Mouse (Mus musculus) hindbrain, embryonic 16.5 days (tissue): ENCODE measurements around the gene Dnpep. TPM values are rescaled to one million over a fixed set of nuclear protein-coding genes. Genes with fewer than 3 reads are reported as not detected.

Experiments used
- ATAC-seq: fragments of 200-750 bp; cut with Nextera tagmentation; 2 replicates; pipeline ENCODE4 v1.8.0; 2017; ENCODE audit warnings: moderate TSS enrichment, moderate library complexity
- H3K27ac ChIP-seq: fragments of 300-500 bp; sonication (generic); 2 replicates; pipeline ENCODE4 v1.5.1; 2014; ENCODE audit warnings: low read depth, mild to moderate bottlenecking, control low read depth, low read length, moderate library complexity
- H3K27me3 ChIP-seq: fragments of 300-500 bp; sonication (generic); replicated peaks from 2 replicates; pipeline ENCODE4 v1.6.1; 2014; ENCODE audit warnings: low read length; ENCODE audit not compliant: control insufficient read depth, insufficient read depth
- H3K36me3 ChIP-seq: fragments of 300-500 bp; sonication (generic); 2 replicates; pipeline ENCODE4 v1.6.1; 2014; ENCODE audit warnings: mild to moderate bottlenecking, low read length, moderate library complexity, mixed read lengths; ENCODE audit not compliant: control insufficient read depth, insufficient read depth
- H3K4me1 ChIP-seq: fragments of 300-500 bp; sonication (generic); 2 replicates; pipeline ENCODE4 v1.6.1; 2014; ENCODE audit warnings: low read depth, low read length; ENCODE audit not compliant: control insufficient read depth, insufficient read depth
- H3K4me2 ChIP-seq: fragments of 300-500 bp; sonication (generic); 2 replicates; pipeline ENCODE4 v1.6.1; 2014; ENCODE audit warnings: mild to moderate bottlenecking, low read length, control low read depth, moderate library complexity
- H3K4me3 ChIP-seq: fragments of 300-500 bp; sonication (generic); 2 replicates; pipeline ENCODE4 v1.5.1; 2014; ENCODE audit warnings: mild to moderate bottlenecking, low read length, control low read depth, moderate library complexity
- H3K9ac ChIP-seq: fragments of 300-500 bp; sonication (generic); 2 replicates; pipeline ENCODE4 v1.6.1; 2014; ENCODE audit warnings: low read depth, mild to moderate bottlenecking, control low read depth, low read length, moderate library complexity
- H3K9me3 ChIP-seq: fragments of 300-500 bp; sonication (generic); 2 replicates; pipeline ENCODE4 v1.6.1; 2014; ENCODE audit warnings: mild to moderate bottlenecking, low read length, moderate library complexity; ENCODE audit not compliant: control insufficient read depth
- WGBS: fragments of 180-500 bp; shearing (Covaris S2); extraction: QIAGEN DNeasy Blood & Tissue Kit; methylation state at CpG from one replicate; pipeline ENCODE4 v1.1.7; 2014; 5-methylcytosine and 5-hydroxymethylcytosine counted together
- polyA plus RNA-seq: library from polyadenylated mRNA; unstranded; fragments of >200 nt; fragmentation: Nextera tagmentation; extraction: Ambion mirVana; gene quantifications from 2 replicates; pipeline ENCODE4 v1.2.1, GENCODE M21; 2015

Gene Dnpep
- polyA plus RNA-seq, 1 experiment from 2014 or later, result 150 TPM

DNA sequence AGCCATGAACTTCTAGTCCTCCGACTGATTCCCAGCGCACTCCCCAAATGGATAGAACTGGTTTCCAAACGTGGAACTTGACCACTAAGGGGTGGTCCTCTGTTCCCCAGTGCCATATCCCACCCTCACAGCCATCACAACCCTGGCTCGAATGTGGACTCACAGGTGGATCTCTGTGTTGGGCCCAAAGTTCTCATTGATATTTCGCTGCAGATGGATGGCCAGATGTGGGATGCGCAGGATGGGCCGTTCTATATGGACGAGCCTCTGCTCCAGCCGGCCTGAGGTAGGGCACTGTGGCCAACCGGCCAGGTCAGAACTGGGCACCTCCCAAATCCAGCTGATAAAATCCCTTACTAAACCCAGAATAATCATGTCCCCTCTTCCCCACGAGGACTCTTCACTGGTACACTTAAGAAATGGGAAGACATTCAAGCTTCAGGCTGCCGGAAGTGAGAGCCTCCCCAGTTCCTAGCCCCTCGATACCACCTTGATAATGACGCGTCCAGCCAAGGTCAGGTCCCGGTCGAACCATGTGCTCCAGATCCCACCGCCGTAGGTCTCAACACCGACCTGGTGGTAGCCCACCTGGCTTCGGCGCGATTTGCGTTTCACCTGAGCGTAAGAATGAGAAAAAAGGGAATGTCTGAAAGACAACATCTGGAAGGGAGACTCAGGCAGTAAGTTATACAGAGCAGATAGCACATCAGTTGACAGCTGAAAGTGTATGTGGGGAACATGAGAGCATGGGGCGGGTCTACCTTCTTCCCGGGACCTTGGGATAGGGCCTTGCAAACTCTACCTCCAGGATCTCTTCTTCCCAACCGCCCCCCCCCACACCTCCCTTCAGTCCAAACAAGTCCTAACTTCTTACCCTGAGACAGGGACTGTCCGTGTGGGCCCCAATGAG lies 2.1 kb downstream of the Dnpep start:
- Histone ChIP-seq H3K36me3 (peaks cover 30% of the 10 kb centered on the region), H3K4me3 (peak overlapping the region; percentile 77), H3K4me2 (peak overlapping the region; percentile 79), H3K9ac (peak overlapping the region; percentile 86; the same call in 1 of the 2 replicates), H3K9me3 (no peaks in the 10 kb centered on the region), H3K4me1 (peaks cover 6% of the 10 kb centered on the region), H3K27me3 (no peaks in the 10 kb centered on the region), H3K27ac (no peak overlapping the region)
- no peak for ATAC-seq
- 87% methylated on average over 29 of the region's 29 CpGs for WGBS

DNA sequence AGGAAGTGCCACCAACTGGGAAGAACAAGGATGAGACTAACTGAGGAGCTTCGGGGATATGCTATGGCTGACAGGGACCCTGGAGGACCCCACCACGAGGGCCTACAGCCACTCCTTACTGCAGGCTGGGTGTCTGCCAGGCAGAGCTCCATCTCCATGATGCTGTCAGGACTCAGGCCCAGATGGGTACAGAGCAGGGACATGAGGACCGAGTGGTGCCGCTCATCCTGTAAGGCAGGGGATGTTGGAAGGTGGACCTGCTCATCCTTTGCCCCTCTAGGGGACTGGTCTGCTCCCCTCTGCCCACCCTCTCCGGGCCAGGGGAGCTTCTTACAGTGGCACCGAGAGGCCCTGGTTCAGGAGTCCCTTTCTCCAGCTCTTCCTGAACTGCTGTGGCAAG lies 2.8 kb downstream of the Dnpep start:
- H3K27ac ChIP-seq, result no peak overlapping the region
- peaks cover 6% of the 10 kb centered on the region for H3K4me1 ChIP-seq
- H3K9ac ChIP-seq, result no peak overlapping the region; the same call in 1 of the 2 replicates
- no peak overlapping the region for H3K4me2 ChIP-seq
- 85% methylated on average over 6 of the region's 6 CpGs for WGBS
- no peaks in the 10 kb centered on the region for H3K9me3 ChIP-seq
- H3K27me3 ChIP-seq, result no peaks in the 10 kb centered on the region
- peaks cover 30% of the 10 kb centered on the region for H3K36me3 ChIP-seq
- H3K4me3 ChIP-seq, result no peak overlapping the region
- no peak for ATAC-seq

DNA sequence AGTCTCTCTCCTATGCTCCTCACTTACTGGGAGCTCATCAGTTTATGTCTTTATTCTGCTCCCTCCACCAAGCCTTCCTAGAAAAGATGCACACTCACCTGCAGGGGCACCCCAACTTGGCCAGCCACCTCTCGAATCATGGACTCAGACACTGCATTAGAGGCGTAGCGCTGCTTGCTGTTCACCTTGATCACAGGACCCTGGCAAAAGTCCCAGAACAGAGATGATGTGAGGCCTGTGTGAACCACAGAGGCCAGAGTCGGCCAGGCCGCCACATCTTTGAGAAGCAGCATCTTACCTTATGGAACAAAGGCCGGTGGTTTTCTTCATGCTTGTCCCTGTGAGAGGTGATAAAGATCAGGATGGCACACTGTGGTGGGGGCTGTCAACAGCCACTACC lies 6.1 kb downstream of the Dnpep start:
- Histone ChIP-seq H3K27ac (no peak overlapping the region), H3K36me3 (peaks cover 41% of the 10 kb centered on the region), H3K4me3 (no peak overlapping the region), H3K4me2 (no peak overlapping the region), H3K9ac (no peak overlapping the region), H3K27me3 (no peaks in the 10 kb centered on the region), H3K9me3 (no peaks in the 10 kb centered on the region), H3K4me1 (peaks cover 6% of the 10 kb centered on the region)
- ATAC-seq, result no peak
- 92% methylated on average over 6 of the region's 6 CpGs for WGBS

DNA sequence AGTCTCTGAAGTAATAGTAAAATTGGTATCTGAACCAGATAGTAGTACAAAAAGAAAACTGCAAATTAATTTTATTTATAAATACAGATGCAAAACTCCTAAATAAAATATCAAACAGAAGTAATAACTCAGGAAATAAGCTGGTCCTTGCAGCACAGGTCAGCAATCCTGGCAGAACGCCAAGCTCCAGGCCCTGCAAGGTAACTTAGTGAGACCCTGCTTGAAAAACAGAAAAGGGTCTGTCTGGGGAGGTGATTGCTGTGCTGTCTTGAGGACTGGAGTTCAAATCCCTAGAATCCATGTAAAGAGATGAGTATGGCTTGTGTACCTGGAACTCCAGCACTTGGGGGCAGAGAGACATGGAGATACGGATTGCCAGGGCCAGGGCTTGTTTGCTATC lies 13.1 kb downstream of the Dnpep start:
- 85% methylated on average over 2 of the region's 2 CpGs for WGBS
- Histone ChIP-seq H3K9ac (no peak overlapping the region), H3K9me3 (no peaks in the 10 kb centered on the region), H3K36me3 (peaks cover 12% of the 10 kb centered on the region; the same call in 1 of the 2 replicates), H3K27me3 (no peaks in the 10 kb centered on the region), H3K4me1 (no peaks in the 10 kb centered on the region), H3K27ac (no peak overlapping the region), H3K4me2 (no peak overlapping the region), H3K4me3 (no peak overlapping the region)
- no peak for ATAC-seq

DNA sequence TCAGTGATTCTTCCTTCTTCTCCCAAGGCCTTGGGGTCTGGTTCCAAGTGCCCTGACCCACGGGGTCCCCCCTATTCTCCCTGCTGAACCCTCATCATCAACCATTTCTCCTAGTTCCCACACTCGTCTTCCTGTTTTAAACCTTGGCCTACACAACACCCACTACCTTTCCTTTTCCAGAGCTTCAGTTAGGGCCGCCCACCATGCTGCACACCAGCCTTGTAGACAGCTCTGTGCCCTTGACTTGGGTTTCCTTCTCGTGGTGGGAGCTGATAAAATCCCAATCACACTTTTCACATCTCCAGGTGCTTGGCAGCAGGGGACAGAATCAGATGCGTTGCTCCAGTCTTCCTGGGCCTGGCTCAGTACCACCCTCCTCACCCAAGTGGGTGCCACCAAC lies 23.5 kb downstream of the Dnpep start:
- WGBS, result 79% methylated on average over 5 of the region's 5 CpGs
- Histone ChIP-seq H3K9me3 (no peaks in the 10 kb centered on the region), H3K4me3 (no peak overlapping the region), H3K4me1 (peaks cover 8% of the 10 kb centered on the region), H3K27ac (no peak overlapping the region), H3K36me3 (no peaks in the 10 kb centered on the region), H3K4me2 (no peak overlapping the region), H3K9ac (no peak overlapping the region), H3K27me3 (no peaks in the 10 kb centered on the region)
- ATAC-seq, result no peak

DNA sequence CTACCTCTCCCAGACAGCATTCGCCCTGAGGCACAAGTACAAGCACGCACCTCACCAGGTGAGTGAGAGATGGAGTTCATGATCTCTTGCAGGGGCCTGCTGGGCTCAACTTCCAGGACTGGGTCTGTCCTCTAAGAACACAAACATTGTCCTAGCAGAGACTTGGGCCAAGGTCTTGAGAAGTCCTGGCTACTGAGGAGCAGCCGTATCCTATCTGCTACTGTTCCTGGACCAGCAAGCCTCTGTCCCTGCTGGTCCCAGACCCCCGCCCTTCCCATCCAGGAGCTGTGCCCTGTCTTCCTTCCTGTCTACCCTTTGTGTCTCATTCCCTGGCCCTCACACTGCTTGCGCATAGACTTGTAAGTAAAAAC lies 24.5 kb downstream of the Dnpep start:
- no peak overlapping the region for H3K4me3 ChIP-seq
- H3K9me3 ChIP-seq, result no peaks in the 10 kb centered on the region
- no peak overlapping the region for H3K27ac ChIP-seq
- no peak overlapping the region for H3K4me2 ChIP-seq
- H3K27me3 ChIP-seq, result no peaks in the 10 kb centered on the region
- ATAC-seq, result no peak
- H3K36me3 ChIP-seq, result no peaks in the 10 kb centered on the region
- no peak overlapping the region for H3K9ac ChIP-seq
- 81% methylated on average over 5 of the region's 5 CpGs for WGBS
- peaks cover 16% of the 10 kb centered on the region for H3K4me1 ChIP-seq

DNA sequence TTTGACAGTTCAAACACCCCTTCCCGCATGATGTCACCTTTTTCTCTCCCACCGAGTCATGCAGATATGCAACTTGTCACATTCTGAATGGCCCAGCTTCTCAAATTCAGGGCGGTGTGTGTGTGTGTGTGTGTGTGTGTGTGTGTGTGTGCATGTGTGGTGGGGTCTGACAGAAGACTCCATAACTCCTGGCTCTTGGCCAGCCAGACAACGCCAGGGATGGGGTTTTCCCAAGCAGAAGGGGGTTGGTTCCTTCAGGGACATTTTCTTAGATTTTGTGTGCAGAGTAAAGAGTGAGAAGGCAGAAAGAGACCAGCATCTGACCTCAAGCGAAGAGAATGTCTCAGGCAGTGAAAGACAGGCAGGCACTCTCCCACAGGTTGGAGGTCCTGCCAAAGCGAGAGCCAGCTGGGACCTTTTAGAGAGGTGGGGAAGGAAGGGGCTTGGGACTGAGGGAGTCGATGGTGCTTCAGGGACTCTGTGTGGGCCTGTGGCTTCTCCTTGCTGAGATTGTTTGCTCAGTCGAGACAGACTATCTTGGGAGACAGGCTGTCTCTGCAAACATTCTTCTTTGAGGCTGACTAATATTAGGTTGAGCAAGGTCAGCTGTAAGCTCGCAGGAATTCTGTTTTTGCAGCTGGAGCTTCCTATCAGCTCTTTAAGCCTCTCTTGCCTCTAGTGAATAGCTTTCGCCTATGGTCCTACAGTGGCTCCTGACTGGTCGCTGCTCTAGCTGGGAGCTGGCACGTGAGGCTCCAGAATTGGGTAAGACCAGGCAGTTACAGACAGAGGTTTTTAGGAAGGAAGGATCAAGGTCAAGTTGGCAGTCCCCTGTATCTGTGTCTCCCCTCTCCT lies 25.1 kb downstream of the Dnpep start:
- no peak for ATAC-seq
- WGBS, result 60% methylated on average over 12 of the region's 12 CpGs
- H3K27me3 ChIP-seq, result no peaks in the 10 kb centered on the region

DNA sequence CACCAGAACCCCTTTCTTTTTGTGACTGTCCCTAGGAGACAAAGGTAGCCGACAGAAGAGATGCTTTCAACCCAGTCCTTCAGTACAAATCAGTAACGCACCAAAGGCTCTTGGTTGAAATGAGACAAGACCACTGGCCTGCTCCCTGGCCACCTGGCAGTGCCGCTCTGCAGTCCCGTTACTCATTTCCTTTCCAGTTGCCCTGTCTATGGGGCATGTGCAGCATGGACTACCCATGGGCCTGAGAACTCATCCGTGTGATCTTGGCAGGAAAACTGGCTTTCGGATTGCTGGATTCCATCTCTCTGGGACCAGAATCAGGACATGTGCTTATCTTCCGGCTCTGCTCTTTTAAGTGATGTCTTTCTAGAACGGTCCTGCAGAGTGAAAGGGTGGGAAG lies 26.5 kb downstream of the Dnpep start:
- peaks cover 16% of the 10 kb centered on the region for H3K4me1 ChIP-seq
- 79% methylated on average over 8 of the region's 8 CpGs for WGBS
- no peak overlapping the region for H3K4me2 ChIP-seq
- no peaks in the 10 kb centered on the region for H3K9me3 ChIP-seq
- no peaks in the 10 kb centered on the region for H3K27me3 ChIP-seq
- H3K9ac ChIP-seq, result no peak overlapping the region
- no peak overlapping the region; the same call in 1 of the 2 replicates for H3K27ac ChIP-seq
- H3K36me3 ChIP-seq, result no peaks in the 10 kb centered on the region
- no peak for ATAC-seq
- H3K4me3 ChIP-seq, result no peak overlapping the region

More for the DNA sequence above, 25.1 kb downstream of the Dnpep start:
- Histone ChIP-seq H3K4me2 (no peak overlapping the region), H3K9me3 (no peaks in the 10 kb centered on the region), H3K36me3 (no peaks in the 10 kb centered on the region), H3K9ac (0 out of 2 replicates have a peak overlapping the region, but pooled peaks have one; percentile 4), H3K4me3 (no peak overlapping the region), H3K4me1 (peaks cover 16% of the 10 kb centered on the region), H3K27ac (no peak overlapping the region)

DNA sequence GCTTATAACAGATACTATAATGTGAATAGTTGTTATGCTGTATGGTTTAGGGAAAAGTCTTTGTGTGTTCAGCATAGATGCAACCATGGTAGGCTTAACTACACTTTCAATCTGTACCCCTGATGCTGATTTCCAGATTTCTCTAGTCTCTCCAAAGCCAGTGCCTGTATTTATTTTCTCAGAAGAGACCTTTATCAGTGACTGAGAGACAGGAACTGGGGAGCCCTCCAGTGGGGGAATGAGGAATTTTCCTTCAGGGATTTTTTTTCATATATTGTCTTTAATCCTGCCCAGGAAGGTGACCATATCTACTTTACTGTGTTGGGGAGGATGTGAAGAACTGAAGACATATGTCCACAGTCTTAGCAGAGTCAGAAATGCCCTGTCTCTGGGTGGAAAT lies 27.2 kb downstream of the Dnpep start:
- H3K4me2 ChIP-seq, result no peak overlapping the region
- H3K4me1 ChIP-seq, result peaks cover 16% of the 10 kb centered on the region
- ATAC-seq, result no peak
- H3K36me3 ChIP-seq, result no peaks in the 10 kb centered on the region
- H3K27ac ChIP-seq, result peak overlapping the region; percentile 44
- H3K27me3 ChIP-seq, result no peaks in the 10 kb centered on the region
- no peak overlapping the region for H3K4me3 ChIP-seq
- H3K9ac ChIP-seq, result no peak overlapping the region
- H3K9me3 ChIP-seq, result no peaks in the 10 kb centered on the region
